ENCODE assay signal across 27 mouse cellular contexts in the genomic region with DNA sequence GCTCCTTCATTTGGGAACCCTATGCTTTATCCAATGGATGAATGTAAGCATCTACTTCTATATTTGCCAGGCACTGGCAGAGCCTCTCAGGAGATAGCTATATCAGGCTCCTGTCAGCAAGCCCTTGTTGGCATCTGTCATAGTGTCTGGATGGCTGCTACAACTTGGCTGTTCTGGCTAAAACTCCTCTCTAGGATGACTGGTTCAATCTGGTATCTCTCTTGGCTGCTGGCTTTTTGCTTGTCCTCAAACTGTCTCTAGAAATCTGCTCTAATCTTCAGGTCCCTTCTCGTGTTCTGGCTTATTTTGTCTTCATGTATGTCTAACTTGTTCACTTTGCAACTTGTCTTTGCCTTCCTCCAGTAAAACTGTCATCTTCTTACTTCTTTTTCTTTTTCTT.
"Had no signal": no experiment of that assay in that cellular context is flagged by ENCODE, and none has a peak within 500 bp of the region (broad histone marks: within the 10 kb centered on the region; RNA-seq: fewer than 3 reads in every experiment).

No protein-coding gene starts in this region.

- ATAC-seq: hindbrain, postnatal 0 days; intestine, embryonic 16.5 days; liver, embryonic 12.5 days had no signal

- H3K9ac ChIP-seq: heart, embryonic 13.5 days; heart, embryonic 15.5 days; hindbrain, embryonic 13.5 days; hindbrain, embryonic 15.5 days; kidney, embryonic 15.5 days; limb, embryonic 13.5 days; limb, embryonic 15.5 days; liver, embryonic 12.5 days; liver, embryonic 14.5 days had no signal

- H3K36me3 ChIP-seq: heart, embryonic 13.5 days; heart, embryonic 15.5 days; hindbrain, embryonic 13.5 days; hindbrain, embryonic 15.5 days; kidney, embryonic 15.5 days; limb, embryonic 13.5 days; limb, embryonic 15.5 days; liver, embryonic 12.5 days had no signal

- H3K4me3 ChIP-seq: gastrocnemius, adult 2 months; heart, adult 2 months; heart, embryonic 13.5 days; heart, embryonic 15.5 days; hindbrain, embryonic 13.5 days; hindbrain, embryonic 15.5 days; kidney, embryonic 15.5 days; limb, embryonic 13.5 days; limb, embryonic 15.5 days; liver, embryonic 12.5 days had no signal

- DNase-seq: gastrocnemius, adult 2 months; gastrocnemius, postnatal 10 days; gastrocnemius, postnatal 36 days; heart, adult 2 months; heart, postnatal 14 days; heart, postnatal 36 days; kidney, adult 11 months; kidney, adult 2 months; kidney, adult 9 months; kidney, postnatal 14 days; kidney, postnatal 36 days; layer of hippocampus, adult 9-11 months; layer of hippocampus, postnatal 36 days; left cerebral cortex, postnatal 4 days had no signal

- H3K9me3 ChIP-seq: heart, embryonic 13.5 days; heart, embryonic 15.5 days; hindbrain, embryonic 13.5 days; hindbrain, embryonic 15.5 days; kidney, embryonic 15.5 days; limb, embryonic 13.5 days; limb, embryonic 15.5 days; liver, embryonic 12.5 days had no signal

- H3K4me1 ChIP-seq: heart, embryonic 13.5 days; heart, embryonic 15.5 days; hindbrain, embryonic 13.5 days; hindbrain, embryonic 15.5 days; kidney, embryonic 15.5 days; limb, embryonic 13.5 days; limb, embryonic 15.5 days; liver, embryonic 12.5 days had no signal

- H3K27me3 ChIP-seq: heart, embryonic 13.5 days; heart, embryonic 15.5 days; hindbrain, embryonic 13.5 days; hindbrain, embryonic 15.5 days; kidney, embryonic 15.5 days; limb, embryonic 13.5 days; limb, embryonic 15.5 days; liver, embryonic 12.5 days had no signal

- H3K27ac ChIP-seq: gastrocnemius, adult 2 months; heart, adult 2 months; heart, embryonic 13.5 days; heart, embryonic 15.5 days; hindbrain, embryonic 13.5 days; hindbrain, embryonic 15.5 days; hindbrain, postnatal 0 days; kidney, embryonic 15.5 days; kidney, postnatal 0 days; limb, embryonic 13.5 days; limb, embryonic 15.5 days; liver, embryonic 12.5 days; liver, embryonic 14.5 days had no signal

- H3K4me2 ChIP-seq: heart, embryonic 11.5 days; heart, embryonic 13.5 days; heart, embryonic 15.5 days; hindbrain, embryonic 13.5 days; hindbrain, embryonic 15.5 days; kidney, embryonic 15.5 days; limb, embryonic 13.5 days; limb, embryonic 15.5 days; liver, embryonic 12.5 days had no signal
